Mouse (Mus musculus) small intestine, adult 2 months (tissue): Measurements from ENCODE around the gene Ireb2.

ENCODE experiments used
- CTCF ChIP-seq: fragments of 200-500 bp; IDR thresholded peaks from 2 replicates; pipeline ENCODE4 v1.5.1; 2012; ENCODE audit warnings: low read depth, mild to moderate bottlenecking, control low read depth, inconsistent platforms, low read length, moderate library complexity, mixed read lengths; ENCODE audit not compliant: insufficient replicate concordance, insufficient read length; ENCODE audit errors: extremely low read depth
- POLR2A ChIP-seq: fragments of 200-500 bp; IDR thresholded peaks from 2 replicates; pipeline ENCODE4 v1.6.1; 2012; ENCODE audit warnings: low read depth, mild to moderate bottlenecking, control low read depth, inconsistent platforms, low read length, moderate library complexity

- no peak for TF ChIP-seq CTCF
- no peak for TF ChIP-seq POLR2A
These were observed 7.5 kb upstream of the Ireb2 start for GRCm38 (mm10) chr9:54856121-54856520.
